Mouse (Mus musculus): ENCODE measurements around the gene Dbil5. TPM values are rescaled to one million over a fixed set of nuclear protein-coding genes. Genes with fewer than 3 reads are reported as not detected.

Dbil5 gene
- polyA plus RNA-seq, 1 experiment from 2014 or later, result not detected

DNA sequence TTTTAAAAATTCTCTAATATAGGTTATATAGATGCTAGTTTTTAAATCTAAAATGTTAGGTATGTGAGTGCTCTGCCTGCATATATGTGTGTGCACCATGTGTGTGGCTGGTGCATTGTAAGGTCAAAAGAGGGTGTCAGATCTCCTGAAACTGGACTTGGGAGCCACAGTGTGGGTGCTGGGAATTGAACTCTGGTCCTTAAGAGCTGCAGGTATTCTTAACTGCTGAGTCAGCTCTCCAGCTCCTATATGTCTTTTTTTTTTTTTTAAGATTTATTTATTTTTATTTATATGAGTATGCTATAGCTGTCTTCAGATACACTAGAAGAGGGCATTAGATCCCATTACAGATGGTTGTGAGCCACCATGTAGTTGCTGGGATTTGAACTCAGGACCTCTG lies 29.0 kb downstream of the Dbil5 start:
- H3K36me3 ChIP-seq (ENCODE audit: control insufficient read depth, insufficient read depth, low read length), result no peaks in the 10 kb centered on the region
- ATAC-seq (ENCODE audit: low FRiP score), result no peak
- H3K9me3 ChIP-seq (ENCODE audit: control insufficient read depth, low read length), result no peaks in the 10 kb centered on the region
- H3K9ac ChIP-seq (ENCODE audit: low read depth, low read length), result no peak overlapping the region
- no peaks in the 10 kb centered on the region for H3K27me3 ChIP-seq (ENCODE audit: control insufficient read depth, insufficient read depth, low read length)
- no peak for DNase-seq (ENCODE audit: low spot score)
- no peak overlapping the region for H3K4me2 ChIP-seq (replicated peaks; ENCODE audit: low read depth, low read length)
- no peak overlapping the region for H3K4me3 ChIP-seq (ENCODE audit: low read depth, low read length)
- peaks cover 3% of the 10 kb centered on the region; the same call in 1 of the 2 replicates for H3K4me1 ChIP-seq (replicated peaks; ENCODE audit: control insufficient read depth, insufficient read depth, low read length)
- H3K27ac ChIP-seq (ENCODE audit: low read depth, low read length), result no peak overlapping the region

GRCm38 (mm10) chr11:76247239-76247638 lies 29.8 kb downstream of the Dbil5 start:
- WGBS, result 35% methylated on average over 2 of the region's 2 CpGs
- H3K4me1 ChIP-seq (replicated peaks; ENCODE audit: control insufficient read depth, insufficient read depth, low read length), result peaks cover 3% of the 10 kb centered on the region; the same call in 1 of the 2 replicates
- H3K36me3 ChIP-seq (ENCODE audit: control insufficient read depth, insufficient read depth, low read length), result no peaks in the 10 kb centered on the region
- no peak overlapping the region for H3K4me3 ChIP-seq (ENCODE audit: low read depth, low read length)
- no peaks in the 10 kb centered on the region for H3K27me3 ChIP-seq (ENCODE audit: control insufficient read depth, insufficient read depth, low read length)
- no peak overlapping the region for H3K9ac ChIP-seq (ENCODE audit: low read depth, low read length)
- no peak for DNase-seq (ENCODE audit: low spot score)
- no peak overlapping the region for H3K4me2 ChIP-seq (replicated peaks; ENCODE audit: low read depth, low read length)
- no peak for ATAC-seq (ENCODE audit: low FRiP score)
- no peak overlapping the region for H3K27ac ChIP-seq (ENCODE audit: low read depth, low read length)
- H3K9me3 ChIP-seq (ENCODE audit: control insufficient read depth, low read length), result no peaks in the 10 kb centered on the region

DNA sequence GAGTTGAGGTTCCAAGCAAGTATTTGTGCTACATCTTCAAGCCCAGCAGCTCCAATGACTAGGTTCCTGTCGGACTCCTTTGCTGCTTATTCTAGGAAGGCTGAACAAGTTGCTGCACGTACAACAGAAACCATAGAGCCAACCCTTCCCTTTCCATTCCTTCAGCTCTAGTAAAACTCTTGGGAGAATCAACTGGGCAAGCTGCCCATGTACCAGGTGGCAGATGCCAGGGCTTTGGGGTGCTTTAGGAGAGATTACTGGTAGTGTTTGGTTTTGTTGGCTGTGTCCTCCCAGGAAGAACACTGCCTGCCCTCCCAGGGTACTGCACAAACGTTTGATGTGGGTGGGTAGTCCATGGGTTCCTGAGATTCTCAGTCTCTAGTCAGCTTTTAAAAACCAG lies 34.6 kb downstream of the Dbil5 start:
- no peaks in the 10 kb centered on the region for H3K9me3 ChIP-seq (ENCODE audit: control insufficient read depth, low read length)
- no peak for ATAC-seq (ENCODE audit: low FRiP score)
- no peaks in the 10 kb centered on the region for H3K36me3 ChIP-seq (ENCODE audit: control insufficient read depth, insufficient read depth, low read length)
- 67% methylated on average over 3 of the region's 3 CpGs for WGBS
- DNase-seq (ENCODE audit: low spot score), result no peak
- H3K4me3 ChIP-seq (ENCODE audit: low read depth, low read length), result no peak overlapping the region
- H3K4me1 ChIP-seq (replicated peaks; ENCODE audit: control insufficient read depth, insufficient read depth, low read length), result no peaks in the 10 kb centered on the region; the same call in 1 of the 2 replicates
- no peak overlapping the region for H3K9ac ChIP-seq (ENCODE audit: low read depth, low read length)
- H3K27me3 ChIP-seq (ENCODE audit: control insufficient read depth, insufficient read depth, low read length), result no peaks in the 10 kb centered on the region
- no peak overlapping the region for H3K27ac ChIP-seq (ENCODE audit: low read depth, low read length)
- no peak overlapping the region for H3K4me2 ChIP-seq (replicated peaks; ENCODE audit: low read depth, low read length)

- no peak overlapping the region for H3K4me3 ChIP-seq (ENCODE audit: low read depth, low read length)
- H3K36me3 ChIP-seq (ENCODE audit: control insufficient read depth, insufficient read depth, low read length), result no peaks in the 10 kb centered on the region
- H3K9me3 ChIP-seq (ENCODE audit: control insufficient read depth, low read length), result no peaks in the 10 kb centered on the region
- no peak overlapping the region for H3K4me2 ChIP-seq (replicated peaks; ENCODE audit: low read depth, low read length)
- DNase-seq (ENCODE audit: low spot score) (peak; percentile 91), ATAC-seq (ENCODE audit: low FRiP score) (peak; percentile 66; the same call in 1 of the 2 replicates)
- H3K9ac ChIP-seq (ENCODE audit: low read depth, low read length), result 0 out of 2 replicates have a peak overlapping the region, but pooled peaks have one; percentile 23
- H3K27ac ChIP-seq (ENCODE audit: low read depth, low read length), result 0 out of 2 replicates have a peak overlapping the region, but pooled peaks have one; percentile 10
- no peaks in the 10 kb centered on the region for H3K27me3 ChIP-seq (ENCODE audit: control insufficient read depth, insufficient read depth, low read length)
- H3K4me1 ChIP-seq (replicated peaks; ENCODE audit: control insufficient read depth, insufficient read depth, low read length), result no peaks in the 10 kb centered on the region; the same call in 1 of the 2 replicates
- WGBS, result 51% methylated on average over 5 of the region's 5 CpGs
Observed at GRCm38 (mm10) chr11:76253145-76253917, 35.9 kb downstream of the Dbil5 start.

- no peak overlapping the region for H3K4me3 ChIP-seq (ENCODE audit: low read depth, low read length)
- DNase-seq (ENCODE audit: low spot score) (no peak), ATAC-seq (ENCODE audit: low FRiP score) (0 out of 2 replicates have a peak, but pooled peaks have one; percentile 43)
- no peak overlapping the region for H3K4me2 ChIP-seq (replicated peaks; ENCODE audit: low read depth, low read length)
- no peaks in the 10 kb centered on the region; the same call in 1 of the 2 replicates for H3K4me1 ChIP-seq (replicated peaks; ENCODE audit: control insufficient read depth, insufficient read depth, low read length)
- 0 out of 2 replicates have a peak overlapping the region, but pooled peaks have one; percentile 23 for H3K9ac ChIP-seq (ENCODE audit: low read depth, low read length)
- no peaks in the 10 kb centered on the region for H3K9me3 ChIP-seq (ENCODE audit: control insufficient read depth, low read length)
- no peaks in the 10 kb centered on the region for H3K27me3 ChIP-seq (ENCODE audit: control insufficient read depth, insufficient read depth, low read length)
- WGBS, result 66% methylated on average over 4 of the region's 4 CpGs
- H3K36me3 ChIP-seq (ENCODE audit: control insufficient read depth, insufficient read depth, low read length), result no peaks in the 10 kb centered on the region
- H3K27ac ChIP-seq (ENCODE audit: low read depth, low read length), result peak overlapping the region; percentile 27; the same call in 1 of the 2 replicates
Observed at GRCm38 (mm10) chr11:76253918-76254264, 36.5 kb downstream of the Dbil5 start.

- peaks cover 8% of the 10 kb centered on the region for H3K4me1 ChIP-seq (replicated peaks; ENCODE audit: control insufficient read depth, insufficient read depth, low read length)
- no peaks in the 10 kb centered on the region for H3K9me3 ChIP-seq (ENCODE audit: control insufficient read depth, low read length)
- H3K9ac ChIP-seq (ENCODE audit: low read depth, low read length), result no peak overlapping the region
- no peak overlapping the region for H3K4me2 ChIP-seq (replicated peaks; ENCODE audit: low read depth, low read length)
- no peak for ATAC-seq (ENCODE audit: low FRiP score)
- H3K27ac ChIP-seq (ENCODE audit: low read depth, low read length), result no peak overlapping the region
- 65% methylated on average over 4 of the region's 4 CpGs for WGBS
- no peaks in the 10 kb centered on the region for H3K36me3 ChIP-seq (ENCODE audit: control insufficient read depth, insufficient read depth, low read length)
- H3K27me3 ChIP-seq (ENCODE audit: control insufficient read depth, insufficient read depth, low read length), result no peaks in the 10 kb centered on the region
- H3K4me3 ChIP-seq (ENCODE audit: low read depth, low read length), result no peak overlapping the region
- no peak for DNase-seq (ENCODE audit: low spot score)
Observed at GRCm38 (mm10) chr11:76255431-76256001, 38.1 kb downstream of the Dbil5 start.

GRCm38 (mm10) chr11:76256129-76256528 lies 38.7 kb downstream of the Dbil5 start:
- no peaks in the 10 kb centered on the region for H3K27me3 ChIP-seq (ENCODE audit: control insufficient read depth, insufficient read depth, low read length)
- 55% methylated on average over 5 of the region's 5 CpGs for WGBS
- DNase-seq (ENCODE audit: low spot score) (no peak), ATAC-seq (ENCODE audit: low FRiP score) (no peak)
- no peak overlapping the region for H3K27ac ChIP-seq (ENCODE audit: low read depth, low read length)
- H3K4me3 ChIP-seq (ENCODE audit: low read depth, low read length), result no peak overlapping the region
- peaks cover 9% of the 10 kb centered on the region for H3K4me1 ChIP-seq (replicated peaks; ENCODE audit: control insufficient read depth, insufficient read depth, low read length)
- H3K4me2 ChIP-seq (replicated peaks; ENCODE audit: low read depth, low read length), result no peak overlapping the region
- H3K9ac ChIP-seq (ENCODE audit: low read depth, low read length), result 0 out of 2 replicates have a peak overlapping the region, but pooled peaks have one; percentile 7
- no peaks in the 10 kb centered on the region for H3K9me3 ChIP-seq (ENCODE audit: control insufficient read depth, low read length)
- no peaks in the 10 kb centered on the region for H3K36me3 ChIP-seq (ENCODE audit: control insufficient read depth, insufficient read depth, low read length)

- no peak for DNase-seq (ENCODE audit: low spot score)
- Histone ChIP-seq H3K4me3 (ENCODE audit: low read depth, low read length) (no peak overlapping the region), H3K27me3 (ENCODE audit: control insufficient read depth, insufficient read depth, low read length) (no peaks in the 10 kb centered on the region), H3K9me3 (ENCODE audit: control insufficient read depth, low read length) (no peaks in the 10 kb centered on the region), H3K27ac (ENCODE audit: low read depth, low read length) (no peak overlapping the region), H3K36me3 (ENCODE audit: control insufficient read depth, insufficient read depth, low read length) (no peaks in the 10 kb centered on the region), H3K4me1 (replicated peaks; ENCODE audit: control insufficient read depth, insufficient read depth, low read length) (peaks cover 19% of the 10 kb centered on the region), H3K9ac (ENCODE audit: low read depth, low read length) (no peak overlapping the region), H3K4me2 (replicated peaks; ENCODE audit: low read depth, low read length) (no peak overlapping the region)
- 79% methylated on average over 4 of the region's 4 CpGs for WGBS
- no peak for ATAC-seq (ENCODE audit: low FRiP score)
Observed at GRCm38 (mm10) chr11:76257386-76257785, 40.0 kb downstream of the Dbil5 start.

GRCm38 (mm10) chr11:76258511-76258910 lies 41.1 kb downstream of the Dbil5 start:
- Histone ChIP-seq H3K4me2 (replicated peaks; ENCODE audit: low read depth, low read length) (no peak overlapping the region), H3K27me3 (ENCODE audit: control insufficient read depth, insufficient read depth, low read length) (no peaks in the 10 kb centered on the region), H3K27ac (ENCODE audit: low read depth, low read length) (no peak overlapping the region), H3K4me3 (ENCODE audit: low read depth, low read length) (no peak overlapping the region), H3K4me1 (replicated peaks; ENCODE audit: control insufficient read depth, insufficient read depth, low read length) (peaks cover 31% of the 10 kb centered on the region), H3K9me3 (ENCODE audit: control insufficient read depth, low read length) (no peaks in the 10 kb centered on the region), H3K36me3 (ENCODE audit: control insufficient read depth, insufficient read depth, low read length) (no peaks in the 10 kb centered on the region), H3K9ac (ENCODE audit: low read depth, low read length) (no peak overlapping the region)
- ATAC-seq (ENCODE audit: low FRiP score), result no peak
- WGBS, result 64% methylated on average over 6 of the region's 6 CpGs
- DNase-seq (ENCODE audit: low spot score), result no peak
